Mouse (Mus musculus) liver, adult 2 months (tissue): ENCODE results near the gene Atxn10.

ENCODE experiments used
- CTCF ChIP-seq: fragments of 200-500 bp; IDR thresholded peaks from 2 replicates; pipeline ENCODE4 v1.5.1; 2011; ENCODE audit warnings: low read depth, low read length, control low read depth
- POLR2A ChIP-seq: fragments of 200-500 bp; IDR thresholded peaks from 2 replicates; pipeline ENCODE4 v1.6.1; 2011; ENCODE audit warnings: low read length, control low read depth; ENCODE audit not compliant: insufficient read depth; ENCODE audit errors: extremely low read depth

- no peak for TF ChIP-seq POLR2A
- no peak for TF ChIP-seq CTCF
These were observed 78.6 kb downstream of the Atxn10 start for GRCm38 (mm10) chr15:85414620-85415019.
